Mouse (Mus musculus) retina, postnatal 7 days (tissue): ENCODE data around the gene Olfr553.
"Not testable (repeated sequence)": the region's sequence is repeated elsewhere in the genome, so short reads cannot be mapped to it uniquely, and the experiment has no call there.

Experiments used
- DNase-seq: peaks from one replicate; pipeline ENCODE4 v3.0.0-alpha.2; 2012; ENCODE audit warnings: low read depth, low spot score

The Olfr553 gene

DNA sequence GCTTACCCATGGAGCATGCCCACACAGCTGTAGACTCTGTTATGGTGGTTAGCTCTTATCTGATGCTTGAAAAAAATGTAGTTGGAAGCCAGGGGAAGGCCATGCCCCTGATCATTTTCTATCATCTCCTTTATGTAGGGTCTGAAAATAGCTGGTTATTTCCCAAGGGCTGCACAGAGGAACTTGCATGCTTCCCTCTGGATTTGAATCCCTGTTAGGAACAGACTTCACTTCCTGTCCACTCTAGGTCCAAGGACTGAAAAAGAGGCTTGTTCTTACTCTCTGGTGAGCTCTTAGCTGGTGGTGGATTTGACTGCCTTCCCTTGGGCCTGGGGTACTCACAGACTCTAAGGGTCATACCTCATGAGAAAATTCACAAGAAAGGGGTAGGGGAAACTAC, at the start of gene Olfr553:
Gene Olfr553 (minus strand): TSS at position 101 of the 400 bp plus-strand sequence.
- no peak for DNase-seq

- DNase-seq, result no peak
Observed at GRCm38 (mm10) chr7:102665378-102665777, 47.4 kb upstream of the Olfr553 start.

DNA sequence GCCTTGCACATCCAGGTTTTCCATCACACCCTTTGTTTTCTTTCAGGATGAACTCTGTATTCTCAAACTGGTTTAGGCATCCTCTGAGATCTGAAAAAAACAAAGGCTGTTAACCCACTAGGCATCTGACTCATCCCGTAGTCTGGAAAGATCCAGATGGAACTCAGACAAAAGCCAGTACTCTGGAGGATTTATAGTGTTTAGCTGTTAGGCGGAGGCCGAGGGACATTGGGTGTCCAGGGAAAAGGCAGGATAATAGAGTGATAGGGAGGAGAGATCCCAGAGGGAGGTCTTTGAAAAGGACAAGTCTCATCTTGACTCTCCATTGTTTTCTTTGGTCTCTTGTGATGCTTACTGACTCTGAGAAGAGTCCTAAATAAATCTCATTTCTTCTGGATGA, 46.6 kb upstream of the Olfr553 start, which contains the start of gene Olfr556:
Gene Olfr556 (plus strand): TSS at position 301 of the 400 bp plus-strand sequence.
- no peak for DNase-seq

GRCm38 (mm10) chr7:102658523-102658922, 40.5 kb upstream of the Olfr553 start, which contains the start of gene Olfr555:
Olfr555 (plus strand) TSS chr7:102658823.
- DNase-seq, result no peak

DNA sequence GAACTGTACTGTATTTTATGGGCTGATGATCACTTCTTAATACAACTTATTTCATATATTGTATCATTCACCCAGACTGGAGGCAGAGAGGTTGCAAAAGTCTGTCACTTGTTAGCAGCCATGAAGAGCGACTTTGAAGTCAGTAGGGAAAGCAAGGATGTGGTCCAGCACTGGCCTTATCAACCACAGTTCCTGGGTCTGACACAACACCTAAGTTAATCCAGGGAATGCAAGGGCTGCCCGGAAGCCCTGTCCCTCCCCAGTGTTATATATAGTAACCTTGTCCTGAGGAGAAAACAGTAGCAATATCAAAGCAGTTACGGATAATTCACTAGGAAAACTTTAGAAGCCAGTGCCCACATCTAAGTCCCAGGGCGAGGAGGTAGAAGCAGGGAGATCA, 26.9 kb upstream of the Olfr553 start:
- not testable (repeated sequence) for DNase-seq

DNA sequence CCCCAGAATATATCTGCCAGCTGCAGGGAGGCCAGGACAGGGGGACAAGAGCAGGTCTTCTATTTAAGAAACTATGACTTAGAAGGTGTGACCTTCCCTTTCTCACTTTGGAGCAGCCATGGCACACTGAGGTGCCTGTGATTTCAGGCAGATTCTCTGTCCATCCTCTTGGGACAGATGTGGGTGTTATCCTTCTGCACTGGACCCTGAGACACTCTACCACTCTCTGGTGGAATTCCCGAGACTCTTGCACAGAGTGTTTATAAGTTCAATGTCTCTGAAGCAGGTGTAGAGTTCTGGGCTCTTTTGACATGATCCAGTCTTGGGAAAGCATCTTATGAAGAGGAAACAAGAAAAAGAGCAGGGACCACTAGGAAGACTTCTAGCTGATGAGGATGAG, 20.1 kb upstream of the Olfr553 start, which contains the start of gene Olfr554:
Gene Olfr554 (plus strand): TSS at position 301 of the 400 bp plus-strand sequence.
- DNase-seq, result no peak

- DNase-seq, result peak; percentile 1
Observed at GRCm38 (mm10) chr7:102636665-102637064, 18.6 kb upstream of the Olfr553 start.

DNA sequence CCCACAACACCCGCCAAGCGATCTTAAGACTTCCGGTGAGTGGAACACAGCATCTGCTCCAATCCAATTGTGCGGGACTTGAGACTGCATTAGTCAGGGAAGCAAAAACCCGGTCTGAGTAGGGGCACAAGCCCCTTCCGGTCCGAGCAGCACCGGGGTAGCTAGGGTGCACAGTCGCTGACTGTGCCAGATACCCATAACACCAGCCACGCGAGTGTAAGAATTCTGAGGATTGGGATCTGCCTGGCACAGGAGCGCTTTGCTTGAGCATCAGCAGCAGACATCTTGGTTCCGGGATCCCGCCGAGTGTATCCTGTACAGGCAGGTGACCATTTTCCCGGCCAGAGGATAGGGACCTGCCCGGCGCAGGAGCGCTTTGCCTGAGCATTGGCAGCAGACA, 2.4 kb upstream of the Olfr553 start:
- not testable (repeated sequence) for DNase-seq

DNA sequence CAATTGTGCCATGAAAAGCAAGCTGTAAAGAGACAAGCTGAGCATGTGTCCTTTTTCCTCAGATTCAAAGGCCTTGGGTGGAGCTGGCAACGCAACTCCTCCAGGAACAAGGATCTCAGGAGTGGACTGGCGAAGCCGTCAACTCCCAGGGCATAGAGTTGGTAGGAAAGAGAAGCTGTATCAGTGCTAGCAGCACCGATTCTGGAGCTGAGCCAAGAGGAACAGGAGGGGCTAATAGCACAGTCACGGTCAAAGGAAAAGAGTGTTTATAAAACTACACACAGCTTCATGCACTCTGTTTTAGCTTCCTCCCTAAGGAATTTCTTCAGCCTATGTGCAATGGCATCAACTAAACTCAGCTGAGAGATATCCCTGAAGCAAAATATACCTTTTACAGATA, 1.6 kb upstream of the Olfr553 start:
- no peak for DNase-seq

GRCm38 (mm10) chr7:102597378-102598031, 20.5 kb downstream of the Olfr553 start, which contains the start of gene Olfr552:
Olfr552 (plus strand) TSS chr7:102597770.
- no peak for DNase-seq

DNA sequence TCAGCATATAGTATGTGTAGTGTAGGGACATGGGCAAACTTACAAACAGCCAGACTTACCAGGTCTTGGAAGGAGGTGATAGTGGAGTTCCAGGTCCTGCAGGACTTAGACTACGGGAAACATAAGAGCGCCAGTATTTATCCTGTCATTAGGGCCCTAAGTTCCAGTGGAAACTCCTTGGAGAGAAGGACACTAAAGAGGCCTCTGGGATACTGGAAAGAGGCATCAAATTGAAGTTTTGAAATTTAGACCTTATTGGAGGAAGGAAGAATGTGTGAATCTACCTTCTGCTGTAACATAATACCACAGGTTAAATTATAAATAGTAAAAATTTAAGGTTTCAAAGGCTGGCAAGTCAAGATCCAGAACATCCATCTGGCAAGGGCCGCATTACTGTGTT, 26.2 kb downstream of the Olfr553 start, which contains the start of gene Olfr551:
Gene Olfr551 (minus strand): TSS at position 101 of the 400 bp plus-strand sequence.
- no peak for DNase-seq

DNA sequence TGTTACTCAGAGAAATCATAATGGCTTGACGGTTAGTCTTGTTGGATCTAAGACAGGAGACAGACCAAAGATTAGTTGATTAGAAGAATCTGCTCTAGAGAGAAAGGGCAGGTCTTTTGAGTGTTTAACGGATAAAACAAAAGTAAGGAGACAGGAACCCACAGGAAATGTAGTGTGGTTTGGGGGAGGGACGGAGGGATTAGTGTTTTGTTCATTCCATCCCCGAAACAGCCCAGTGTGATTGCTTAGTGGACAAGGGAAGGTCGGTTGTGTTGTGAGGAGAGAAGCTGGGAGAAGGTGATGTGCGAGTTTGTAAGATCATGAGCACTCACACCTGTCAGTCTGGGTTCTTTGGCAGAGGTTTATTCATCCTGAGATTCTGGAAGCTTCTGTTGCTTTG, 42.0 kb downstream of the Olfr553 start:
- no peak for DNase-seq

DNA sequence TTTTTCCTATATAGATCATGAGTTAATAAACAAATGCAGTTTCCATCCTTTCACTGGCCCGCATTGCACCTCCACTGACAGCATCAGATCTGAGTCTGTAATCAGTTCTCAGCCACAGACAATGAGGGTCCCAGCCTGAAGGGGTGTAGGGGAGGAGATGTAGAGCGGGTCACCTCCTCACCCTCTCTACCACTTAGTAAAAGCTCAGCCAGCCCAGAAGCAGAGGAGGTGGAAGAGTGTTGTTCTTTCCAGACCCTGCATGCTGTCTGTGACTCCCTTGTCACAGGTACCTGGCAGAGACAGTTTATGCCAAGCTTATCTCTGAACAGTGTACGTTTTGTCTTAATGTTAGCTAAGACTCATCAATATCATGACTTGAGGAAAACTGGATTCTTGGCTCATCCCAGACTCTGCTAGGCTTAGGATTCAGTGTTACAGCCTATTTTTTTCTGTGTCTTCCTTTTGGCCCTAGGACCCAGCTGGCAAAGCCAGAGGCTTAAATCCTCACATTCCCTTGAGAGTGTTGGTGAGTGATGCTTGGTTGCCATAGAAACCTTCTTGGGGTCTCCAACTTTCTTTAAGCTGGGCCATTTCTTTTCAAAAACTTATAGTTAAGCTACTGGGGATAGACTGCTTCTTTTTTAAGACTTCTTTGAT, 44.7 kb downstream of the Olfr553 start:
- DNase-seq, result no peak

GRCm38 (mm10) chr7:102571142-102571541, 46.9 kb downstream of the Olfr553 start, which contains the start of gene Olfr550:
Olfr550 (plus strand) TSS chr7:102571442.
- no peak for DNase-seq

GRCm38 (mm10) chr7:102566219-102566618, 51.8 kb downstream of the Olfr553 start:
- DNase-seq, result no peak

GRCm38 (mm10) chr7:102564999-102565997, 52.7 kb downstream of the Olfr553 start, which contains the start of gene Trim21:
Trim21 (minus strand) TSS chr7:102565486.
- peak; percentile 17 for DNase-seq
